Mouse (Mus musculus): ENCODE measurements around the gene Atf7ip2.

- TF ChIP-seq GATA1 (IDR thresholded peaks at IDR 0.05; ENCODE audit: borderline replicate concordance, low read length) = no peak
- TF ChIP-seq FLI1 (IDR thresholded peaks at IDR 0.05; ENCODE audit: low read length) = no peak
These were observed 89.4 kb downstream of the Atf7ip2 start for GRCm38 (mm10) chr16:10281890-10282289.

Measured in megakaryocyte, embryonic 14.5 days (primary cell).